Mouse (Mus musculus): Measurements from ENCODE around the gene Dnajc25.

Dnajc25 gene

GRCm38 (mm10) chr4:59007016-59007415, 12.2 kb downstream of the Dnajc25 start:
- DNase-seq: no peak

DNA sequence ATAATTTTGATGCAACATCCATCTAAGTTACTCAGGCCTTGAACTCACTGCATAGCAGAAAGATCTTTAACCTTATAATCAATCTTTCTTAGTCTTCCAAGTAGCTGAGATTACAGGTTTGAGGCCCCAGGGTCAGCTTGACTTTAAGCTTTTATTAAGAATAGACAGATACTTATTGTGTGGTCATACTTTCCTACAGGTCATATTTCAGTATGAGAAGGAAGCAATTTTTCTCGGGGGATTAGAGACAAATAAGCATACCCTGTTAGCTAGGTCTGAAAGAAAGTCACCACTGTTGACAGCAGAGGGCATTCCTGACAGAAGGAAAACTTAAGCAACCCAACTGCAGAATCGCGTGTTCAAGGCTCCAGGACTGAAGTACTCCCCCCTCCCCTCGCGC, 13.1 kb downstream of the Dnajc25 start:
- no peak for DNase-seq

- DNase-seq: no peak
These were observed 14.3 kb downstream of the Dnajc25 start for GRCm38 (mm10) chr4:59009186-59009585.

GRCm38 (mm10) chr4:59009696-59010095, 14.8 kb downstream of the Dnajc25 start:
- no peak for DNase-seq

- no peak for DNase-seq
These were observed 16.6 kb downstream of the Dnajc25 start for GRCm38 (mm10) chr4:59011446-59011845.

GRCm38 (mm10) chr4:59015181-59015580, 20.3 kb downstream of the Dnajc25 start:
- no peak for DNase-seq

- no peak for DNase-seq
These were observed 22.1 kb downstream of the Dnajc25 start for GRCm38 (mm10) chr4:59016922-59017321.

- DNase-seq: peak; percentile 41 to 58
These were observed 39.6 kb downstream of the Dnajc25 start for GRCm38 (mm10) chr4:59034325-59034917.

DNA sequence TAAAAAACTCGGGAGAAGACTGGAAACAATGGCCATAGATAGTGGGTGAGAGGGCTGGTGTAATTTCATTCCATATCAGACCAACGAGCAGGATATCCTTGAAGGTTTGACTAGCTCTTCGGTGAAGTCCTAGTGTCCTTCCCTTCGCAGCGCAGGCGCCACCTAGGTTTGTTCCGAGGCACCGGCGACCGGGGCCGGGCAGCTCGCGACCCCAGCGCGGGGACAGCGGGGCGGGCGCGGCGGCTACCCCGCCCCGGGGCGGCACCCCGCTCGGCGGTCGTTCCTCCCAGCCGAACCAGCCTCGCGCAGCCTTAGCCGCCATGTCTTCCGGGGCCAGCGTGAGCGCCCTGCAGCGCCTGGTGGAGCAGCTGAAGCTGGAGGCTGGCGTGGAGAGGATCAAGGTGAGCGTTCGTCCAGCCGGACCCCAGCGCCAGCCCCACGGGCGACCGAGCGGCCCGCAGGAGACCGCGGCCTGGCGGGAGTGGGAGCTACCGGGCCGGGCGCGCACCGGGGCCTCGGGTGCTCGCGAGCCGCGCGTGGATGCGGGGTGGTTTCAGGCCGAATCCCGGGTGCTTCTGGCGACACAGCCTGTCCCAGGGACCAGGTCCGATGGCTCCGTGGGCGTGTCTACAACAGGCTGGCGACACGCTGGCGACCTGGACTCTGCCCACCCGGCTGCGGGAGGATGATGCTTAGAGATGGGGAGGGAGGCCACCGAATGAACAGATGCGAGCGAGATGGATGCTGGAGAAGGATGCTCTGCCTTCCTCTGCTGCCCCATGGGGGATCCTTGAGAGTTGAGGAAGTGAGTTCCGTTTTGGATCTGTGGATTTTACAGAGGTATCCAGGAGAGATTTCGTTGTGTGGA, 40.3 kb downstream of the Dnajc25 start, which contains the start of gene Gng10:
TSS of gene Gng10 (plus strand) at position 171 of the 868 bp plus-strand sequence.
- peak; percentile 79 to 81 for DNase-seq

DNA sequence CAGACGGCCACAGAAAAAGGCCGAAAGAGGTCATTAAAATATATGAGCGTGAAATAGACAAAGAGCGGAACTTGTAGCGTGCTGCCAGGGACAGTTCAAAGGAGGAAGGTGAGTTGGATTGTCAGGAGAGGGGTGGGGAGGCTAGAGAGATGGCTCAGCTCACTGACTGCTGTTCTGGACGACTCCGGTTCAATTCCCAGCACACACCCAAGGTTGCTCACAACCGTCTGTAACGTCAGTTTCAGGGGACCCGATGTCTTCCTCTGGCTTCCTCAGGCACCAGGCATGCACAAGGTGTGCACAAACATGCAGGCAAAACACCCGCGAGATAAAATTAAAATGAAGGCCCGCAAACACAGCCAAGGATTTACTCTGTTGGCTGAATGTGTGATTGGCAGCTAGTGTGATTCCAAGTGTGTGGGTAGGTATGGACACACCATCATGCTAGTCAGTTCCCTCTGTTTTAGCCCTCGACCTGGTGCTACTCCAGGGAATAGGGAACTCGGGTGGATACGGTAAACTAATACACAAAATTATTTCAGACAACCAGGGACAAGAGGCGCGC, 41.0 kb downstream of the Dnajc25 start:
- peak in 1 of 2 experiments; percentile 17 for DNase-seq

GRCm38 (mm10) chr4:59036490-59037127, 41.7 kb downstream of the Dnajc25 start:
- peak; percentile 84 to 88 for DNase-seq

GRCm38 (mm10) chr4:59037525-59037924, 42.7 kb downstream of the Dnajc25 start:
- DNase-seq: no peak

DNA sequence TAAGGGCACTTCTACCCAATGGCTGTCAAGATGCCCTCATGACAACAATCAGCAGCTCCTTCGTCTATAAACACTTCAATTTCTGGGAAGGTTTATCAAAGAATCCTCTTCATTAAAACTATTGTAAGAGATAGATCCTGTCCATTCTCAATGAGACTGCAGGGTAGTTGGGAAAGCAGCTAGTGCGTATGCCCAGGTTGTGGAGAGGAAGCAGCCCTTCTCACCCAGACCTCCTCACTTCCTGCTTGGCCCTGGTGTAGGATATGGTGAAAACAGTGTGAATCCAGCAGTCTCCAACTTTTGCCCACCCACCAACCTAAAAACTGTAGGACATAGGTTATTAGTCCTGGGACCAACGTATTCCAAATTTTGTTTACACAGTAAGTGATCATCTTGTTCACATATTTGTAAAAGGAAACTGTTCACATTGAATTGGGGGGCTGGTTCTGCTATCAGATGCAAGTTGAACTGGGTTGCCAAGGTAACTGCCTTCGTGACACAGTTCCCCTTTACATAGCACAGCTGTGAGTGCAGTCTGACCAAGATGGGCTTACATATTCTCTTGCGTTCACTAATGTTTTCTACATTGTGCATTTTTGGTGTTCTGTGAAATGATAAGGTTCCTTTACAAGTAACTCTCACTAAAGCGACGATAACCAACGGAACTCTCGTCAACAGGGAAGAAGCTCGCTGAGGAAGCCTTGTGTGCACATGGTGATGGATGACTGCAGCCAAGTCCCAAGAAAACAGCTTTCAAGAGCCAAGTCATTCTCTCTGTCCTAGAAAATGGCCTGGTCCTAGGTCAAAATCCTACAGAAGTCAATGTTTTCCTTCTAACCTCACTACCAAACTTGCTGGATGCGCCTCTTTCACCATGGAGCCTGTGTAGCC, 45.8 kb downstream of the Dnajc25 start:
- DNase-seq: no peak

GRCm38 (mm10) chr4:59043074-59043473, 48.2 kb downstream of the Dnajc25 start:
- no peak for DNase-seq

GRCm38 (mm10) chr4:59043891-59044290, 49.0 kb downstream of the Dnajc25 start:
- DNase-seq: no peak

DNA sequence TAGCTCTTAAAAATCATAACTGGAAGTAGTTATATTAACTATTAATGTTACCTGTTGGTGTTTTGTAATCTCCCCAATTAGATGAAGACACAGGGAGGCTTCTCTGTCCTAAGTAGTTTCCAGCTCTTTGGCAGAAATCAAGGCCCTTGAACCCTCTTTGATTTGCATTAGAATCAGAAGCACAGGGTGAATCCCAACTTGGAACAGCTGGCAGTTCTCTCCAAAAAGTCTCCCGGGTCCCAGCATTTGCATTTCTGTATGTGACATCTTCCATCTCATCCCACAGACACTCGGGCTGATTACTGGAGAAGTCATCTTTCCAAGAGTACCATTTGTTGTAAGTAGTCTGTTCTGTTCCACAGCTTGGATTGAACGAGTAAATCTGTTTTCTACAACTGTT, 52.4 kb downstream of the Dnajc25 start:
- no peak for DNase-seq

- no peak for DNase-seq
These were observed 56.2 kb downstream of the Dnajc25 start for GRCm38 (mm10) chr4:59051081-59051480.

- DNase-seq: no peak
These were observed 63.1 kb downstream of the Dnajc25 start for GRCm38 (mm10) chr4:59057929-59058328.

DNA sequence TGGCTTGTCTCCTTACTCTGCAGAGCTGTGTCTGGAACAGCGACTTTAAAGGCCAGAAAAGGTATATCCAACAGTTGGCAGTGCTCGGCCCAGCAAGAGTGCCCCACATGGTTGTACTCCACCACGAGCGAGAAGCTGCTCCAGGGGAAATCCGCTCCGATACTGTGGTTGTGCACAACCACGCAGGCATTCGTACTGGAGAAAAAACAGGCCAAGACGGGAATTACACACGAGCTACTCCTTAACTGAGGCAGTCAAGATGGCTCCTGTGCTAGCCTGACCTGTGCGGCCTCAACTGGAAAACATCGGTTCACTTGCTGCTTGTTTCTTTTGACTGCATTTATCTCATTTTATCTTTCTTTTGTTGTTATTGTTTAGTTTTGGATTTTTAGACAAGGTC, 67.7 kb downstream of the Dnajc25 start:
- no peak for DNase-seq

DNA sequence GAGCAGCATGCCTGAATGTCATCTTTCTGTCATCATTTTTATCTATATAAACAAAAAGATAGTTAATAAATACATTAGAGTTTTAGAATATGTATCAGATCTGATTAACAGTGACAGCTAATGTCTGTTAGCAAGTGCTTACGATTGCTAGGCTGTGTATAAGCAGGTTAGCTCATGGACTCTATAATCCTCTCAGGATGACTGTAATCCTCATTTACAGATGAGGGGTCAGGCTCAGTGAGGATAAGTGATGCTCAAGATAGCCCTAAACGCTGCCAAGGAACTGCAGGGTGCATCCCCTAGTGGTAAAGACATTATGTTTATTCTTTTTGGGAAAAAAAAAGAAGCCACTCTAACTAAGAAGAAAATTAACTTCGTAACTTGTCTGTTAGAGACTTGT, 74.4 kb downstream of the Dnajc25 start:
- no peak for DNase-seq
